Mouse (Mus musculus): ENCODE measurements around the gene Card9.

Card9 gene

GRCm38 (mm10) chr2:26359983-26360382, 735 bp downstream of the Card9 start:
- no peak for DNase-seq

DNA sequence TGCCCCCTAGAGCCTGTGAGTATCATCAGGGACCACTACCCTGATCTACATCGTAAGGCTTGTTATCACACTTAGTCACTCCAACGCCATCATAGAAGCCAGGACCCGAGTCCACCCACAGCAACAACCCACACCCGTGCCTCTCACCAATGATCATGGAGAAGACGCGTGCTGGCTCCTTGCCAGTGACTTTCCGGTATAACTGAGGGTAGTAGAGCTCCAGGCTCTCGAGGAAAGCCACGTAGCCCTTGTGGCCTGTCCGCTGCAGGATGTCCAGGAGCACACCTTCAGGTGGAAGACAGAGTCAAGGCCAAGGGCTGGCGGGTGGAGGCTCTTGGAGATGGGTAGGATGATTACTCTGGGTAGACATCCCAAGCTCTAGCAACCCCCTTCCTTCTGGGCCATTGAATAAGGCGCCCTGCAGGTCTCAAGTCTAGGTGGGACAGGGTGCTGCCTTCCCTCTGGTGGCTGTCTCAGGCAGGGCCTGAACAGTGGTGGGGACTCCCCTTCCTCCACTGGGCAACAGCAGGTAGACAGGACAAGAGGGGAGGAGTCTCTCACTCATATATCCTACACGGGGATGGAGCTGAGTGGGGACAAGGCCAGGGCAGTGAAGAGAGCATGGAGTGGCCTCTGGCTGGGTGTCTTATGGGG, 1.9 kb downstream of the Card9 start:
- DNase-seq, result no peak

DNA sequence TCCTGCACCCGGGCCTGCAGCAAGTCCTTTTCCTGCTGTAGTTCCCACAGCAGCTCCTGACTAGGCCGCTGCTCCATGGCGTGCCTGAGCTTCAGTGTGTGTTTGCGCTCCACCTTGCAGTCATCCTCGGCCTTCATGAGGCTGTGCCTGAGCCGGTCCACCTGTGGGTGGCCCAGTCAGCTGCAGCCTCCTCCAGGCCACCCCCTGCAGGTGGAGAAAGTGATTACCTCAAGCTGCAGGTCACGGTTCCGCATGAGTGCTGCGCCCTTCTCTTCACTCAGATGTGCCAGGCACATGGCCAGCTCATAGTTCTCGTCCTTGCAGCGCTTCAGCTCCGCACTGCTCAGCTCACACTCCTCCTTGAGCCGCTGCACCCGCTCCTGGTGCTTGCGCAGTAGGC, 3.2 kb downstream of the Card9 start:
- DNase-seq, result no peak

- no peak for DNase-seq
Observed at GRCm38 (mm10) chr2:26356678-26357077, 4.0 kb downstream of the Card9 start.

DNA sequence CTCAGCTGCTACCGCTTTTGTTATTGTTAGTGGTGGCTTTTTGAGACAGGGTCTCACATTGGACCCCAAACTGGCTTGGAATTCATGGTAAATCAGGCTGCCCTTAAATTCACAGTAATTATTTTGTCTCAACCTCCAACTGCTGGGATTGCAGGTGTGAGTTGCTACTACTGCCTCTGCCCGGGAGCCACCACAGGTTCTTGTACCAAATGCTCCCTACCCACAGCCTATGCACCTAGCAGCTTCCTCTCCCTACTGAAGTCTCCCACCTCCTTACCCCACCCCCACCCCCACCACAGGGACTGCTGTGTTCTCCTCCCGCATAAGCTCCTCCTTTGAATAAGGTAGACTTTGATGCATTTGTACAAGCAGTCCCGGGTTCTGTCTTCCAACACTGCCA, 4.5 kb downstream of the Card9 start:
- no peak for DNase-seq

DNA sequence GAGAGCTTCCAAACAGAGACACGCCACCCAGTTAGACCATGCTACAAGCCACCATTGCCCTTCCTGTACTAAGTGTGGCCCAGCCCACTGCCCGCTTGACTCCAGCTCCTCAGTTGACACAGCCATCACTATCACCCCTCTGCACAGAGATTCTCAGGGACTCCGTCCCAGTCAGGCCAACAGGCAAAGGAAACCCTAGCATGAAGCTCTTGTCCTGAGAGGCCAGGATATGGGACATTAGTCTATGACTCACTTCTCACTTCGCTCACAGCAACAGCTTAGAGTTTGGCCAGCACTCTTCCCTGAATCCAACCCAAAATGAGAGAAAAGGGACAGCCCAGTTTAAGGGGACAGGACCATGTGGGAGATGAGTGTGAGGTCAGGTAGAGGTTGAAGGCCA, 6.3 kb downstream of the Card9 start:
- DNase-seq, result no peak

- no peak for DNase-seq
Observed at GRCm38 (mm10) chr2:26353066-26353980, 7.4 kb downstream of the Card9 start.

- no peak for DNase-seq
Observed at GRCm38 (mm10) chr2:26352291-26352910, 8.3 kb downstream of the Card9 start.

GRCm38 (mm10) chr2:26351358-26352290, 9.1 kb downstream of the Card9 start, which contains the start of gene Dnlz:
Gene Dnlz, minus strand, starts transcription at chr2:26352110.
- DNase-seq, result peak; percentile 94

DNA sequence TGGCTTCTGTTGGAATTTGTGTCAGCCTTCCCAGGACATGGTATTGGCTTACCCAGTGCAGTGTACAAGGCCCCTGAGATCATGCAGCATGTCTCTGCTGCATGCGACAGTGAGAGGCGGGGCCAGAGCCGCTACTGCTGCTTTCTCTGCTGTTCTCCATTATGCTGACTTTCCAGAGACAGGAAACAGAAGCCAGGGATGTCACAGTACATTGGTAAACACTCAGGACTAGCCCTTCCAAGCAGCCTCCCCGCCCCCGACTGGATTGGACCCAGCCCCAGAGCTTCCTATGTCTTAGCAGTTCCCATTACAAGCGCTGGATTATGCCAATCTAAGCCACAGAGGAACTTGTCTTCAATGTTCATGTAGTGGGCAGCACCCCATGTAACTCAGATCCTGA, 12.5 kb downstream of the Card9 start:
- DNase-seq, result no peak

DNA sequence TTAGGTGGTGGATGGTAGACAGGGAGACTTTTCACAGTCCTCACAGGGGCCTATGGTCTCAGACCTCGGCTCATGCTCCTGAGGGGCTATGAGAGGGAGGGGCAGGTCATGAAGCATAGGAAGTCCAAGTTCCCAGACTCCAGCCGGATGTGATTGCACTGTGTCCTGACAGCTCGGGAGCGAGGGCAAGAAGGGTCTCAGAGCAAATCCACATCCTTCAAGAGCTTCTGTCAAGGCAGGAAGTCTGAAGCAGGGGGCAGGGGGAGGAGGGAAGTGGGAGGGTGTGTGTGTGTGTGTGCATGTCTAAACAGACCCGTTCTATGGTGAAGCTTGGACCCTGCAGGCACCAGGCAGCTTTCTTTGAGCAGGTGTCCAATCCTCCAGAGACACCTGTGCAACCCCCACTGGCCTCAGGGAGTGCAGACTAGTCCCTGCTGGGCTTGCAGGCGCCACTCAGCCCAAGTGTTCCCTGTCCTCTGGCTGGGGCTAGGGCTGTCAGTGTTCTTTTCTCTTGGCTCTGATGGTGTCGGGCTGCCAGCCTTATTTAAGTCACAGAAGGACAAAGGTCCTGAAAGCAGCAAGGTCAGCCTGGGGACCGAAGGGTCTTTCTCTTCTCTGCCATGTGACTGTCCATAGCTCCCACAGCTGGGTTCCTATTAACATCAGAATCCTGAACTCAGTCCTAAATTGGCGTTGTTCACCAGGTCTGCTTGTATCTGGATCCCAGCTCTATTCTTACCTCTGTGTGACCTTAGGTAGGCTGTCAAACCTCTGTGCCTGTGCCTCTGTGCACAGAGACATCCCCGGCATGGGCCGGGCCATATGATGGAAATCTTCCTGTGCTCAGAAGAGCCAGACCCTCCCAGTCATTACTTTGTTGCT, 17.9 kb downstream of the Card9 start:
- DNase-seq, result no peak

DNA sequence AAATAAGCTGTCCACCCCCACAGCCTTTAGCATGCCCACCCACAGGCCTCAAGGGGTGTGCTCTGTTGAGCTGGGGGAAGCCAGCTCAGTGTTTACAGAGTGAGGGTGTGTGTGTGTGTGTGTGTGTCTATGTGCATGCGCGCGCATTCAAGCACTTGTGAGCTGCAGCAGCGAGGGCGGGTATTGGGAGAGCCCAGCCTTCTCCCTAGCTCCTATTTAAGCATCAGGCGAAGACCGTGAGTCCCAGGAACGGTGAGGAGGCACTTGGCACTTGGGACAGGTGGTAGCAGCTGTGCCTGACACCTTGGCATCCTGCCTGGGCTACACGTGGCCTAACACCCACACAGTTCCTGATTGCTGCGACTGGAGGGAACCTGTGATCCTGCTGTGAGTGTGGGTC, 18.7 kb downstream of the Card9 start:
- DNase-seq, result peak; percentile 44

DNA sequence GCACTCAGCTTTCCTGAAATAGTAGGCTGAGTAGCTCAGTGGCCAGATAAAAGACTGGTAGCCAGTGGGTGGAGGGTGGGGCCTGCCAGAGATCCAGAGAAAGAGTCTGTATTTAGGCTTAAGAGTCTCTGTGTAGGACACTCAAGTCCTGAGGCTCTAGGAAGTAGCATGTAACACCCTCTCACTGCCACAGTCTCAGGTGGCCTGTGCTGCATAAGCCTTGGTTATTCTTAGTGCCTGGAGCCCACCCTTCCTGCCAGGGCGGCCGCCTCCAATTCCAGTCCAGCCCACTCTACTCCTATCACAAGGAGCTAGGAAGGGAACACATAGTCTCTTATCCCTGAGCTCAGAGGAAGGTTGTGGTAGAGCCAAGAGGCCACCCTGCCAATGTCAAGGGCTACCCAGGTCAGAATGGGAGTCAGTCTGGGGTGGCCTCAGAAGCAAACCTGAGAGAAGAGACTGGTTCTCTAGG, 19.2 kb downstream of the Card9 start:
- no peak for DNase-seq

DNA sequence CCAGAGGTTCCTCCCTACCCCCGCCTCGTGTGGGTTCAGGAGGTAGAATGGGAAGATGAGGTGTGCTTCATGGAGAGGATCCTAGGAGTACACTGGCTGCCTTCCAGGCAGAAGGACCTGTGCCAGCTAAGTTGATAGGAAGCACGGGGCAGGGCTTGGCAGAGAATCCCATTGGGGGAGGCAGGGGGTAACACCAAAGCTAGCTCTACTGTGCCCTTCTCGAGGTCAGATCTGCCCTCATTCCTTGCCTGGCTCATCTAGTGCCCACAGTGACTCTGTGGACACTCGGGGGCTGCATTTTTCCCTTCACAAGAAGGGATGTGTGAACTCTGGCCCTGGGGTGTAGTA, 21.5 kb downstream of the Card9 start:
- DNase-seq, result no peak

DNA sequence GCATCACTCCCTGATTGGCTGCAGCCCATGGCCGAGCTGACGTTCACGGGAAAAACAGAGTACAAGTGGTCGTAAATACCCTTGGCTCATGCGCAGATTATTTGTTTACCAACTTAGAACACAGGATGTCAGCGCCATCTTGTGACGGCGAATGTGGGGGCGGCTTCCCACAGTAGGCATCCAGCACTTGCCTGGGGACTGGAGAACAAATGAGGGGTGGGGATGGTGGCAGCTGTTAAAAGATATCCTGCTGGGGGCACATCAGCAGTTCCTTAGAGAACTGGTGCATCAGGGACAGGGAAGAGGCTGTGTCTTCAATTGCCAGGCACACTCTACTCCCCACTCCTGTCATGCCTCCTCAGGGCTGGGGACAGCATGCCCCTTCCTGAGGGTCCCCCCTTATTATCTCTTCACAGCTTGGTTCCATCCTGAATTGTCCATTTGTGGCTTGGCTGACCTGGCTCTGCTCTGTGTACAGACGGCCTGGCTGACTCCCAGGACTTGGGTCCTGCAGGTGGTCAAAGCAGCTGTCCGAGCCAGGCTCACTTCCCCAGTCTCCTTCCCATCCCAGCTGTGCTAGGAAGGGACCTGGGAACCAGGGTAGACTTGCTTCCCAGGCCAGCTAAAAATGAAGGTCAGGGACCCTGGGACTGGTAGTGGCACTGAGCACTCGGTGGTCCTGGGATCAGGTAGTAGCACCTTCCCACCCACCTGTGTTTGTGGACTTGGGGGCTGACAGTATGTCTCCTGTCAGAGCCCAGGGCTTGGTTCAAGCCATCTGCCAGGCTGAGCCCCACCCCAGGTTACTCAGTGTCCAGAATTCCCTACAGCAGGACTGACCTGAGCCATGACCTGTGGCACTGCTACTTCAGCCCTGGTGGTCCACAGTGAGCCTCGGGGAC, 22.2 kb downstream of the Card9 start:
- no peak for DNase-seq

DNA sequence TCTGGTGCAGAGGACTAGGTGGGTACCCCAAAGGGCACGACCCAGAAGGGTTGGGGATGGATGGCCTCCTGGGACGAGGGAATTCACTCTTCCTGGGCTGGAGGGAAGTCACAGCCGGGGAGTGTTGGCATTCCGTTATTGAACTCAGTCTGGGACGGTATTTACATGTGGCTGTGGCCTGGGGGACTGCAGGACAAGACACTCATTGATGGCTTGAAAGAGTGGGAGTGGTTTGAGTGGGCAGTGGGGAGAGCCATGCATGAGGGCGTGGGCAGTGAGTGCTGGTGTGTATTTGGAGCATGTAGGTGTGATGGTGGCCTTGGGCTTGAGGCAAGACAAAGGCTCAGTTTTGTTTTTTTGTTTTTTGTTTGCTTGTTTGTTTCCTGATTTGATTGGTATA, 30.0 kb downstream of the Card9 start:
- DNase-seq, result no peak

- DNase-seq, result no peak
Observed at GRCm38 (mm10) chr2:26330056-26330468, 30.7 kb downstream of the Card9 start.

DNA sequence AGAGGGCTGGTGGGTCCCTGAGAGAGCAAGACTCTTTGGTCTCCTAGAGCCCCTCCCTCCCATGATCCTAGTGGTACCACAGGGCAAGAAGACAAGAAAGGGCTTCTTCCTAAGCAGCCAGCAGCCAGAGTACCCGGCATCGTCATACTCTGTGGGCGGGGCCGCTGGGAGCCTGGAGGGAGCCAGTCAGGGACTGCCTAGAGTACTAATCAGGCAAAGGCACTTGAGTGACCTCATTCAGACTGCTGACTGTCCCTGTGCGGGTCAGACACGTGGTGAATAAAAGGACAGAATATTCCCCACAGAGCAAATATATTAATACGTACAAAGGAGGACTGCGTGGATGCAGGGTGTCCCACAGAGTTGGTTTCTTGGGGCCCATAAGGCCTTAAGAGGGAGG, 31.3 kb downstream of the Card9 start:
- no peak for DNase-seq

DNA sequence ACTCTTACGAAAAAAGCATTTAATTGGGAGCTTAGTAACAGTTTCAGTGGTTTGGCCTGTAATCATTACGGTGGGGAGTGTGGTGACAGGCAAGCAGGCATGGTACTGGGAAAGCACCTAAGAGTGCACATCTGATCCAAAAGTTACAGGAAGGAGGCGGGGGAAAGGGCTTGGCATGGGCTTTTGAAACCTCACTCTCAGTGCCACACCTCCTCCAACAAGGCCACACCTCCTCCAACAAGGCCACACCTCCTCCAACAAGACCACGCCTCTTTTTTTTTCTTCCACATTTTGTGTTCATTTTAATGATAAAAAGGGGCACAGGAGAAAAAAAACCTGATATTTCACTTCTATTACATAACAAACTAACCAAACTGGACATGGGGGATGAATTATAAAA, 32.9 kb downstream of the Card9 start:
- DNase-seq, result no peak

DNA sequence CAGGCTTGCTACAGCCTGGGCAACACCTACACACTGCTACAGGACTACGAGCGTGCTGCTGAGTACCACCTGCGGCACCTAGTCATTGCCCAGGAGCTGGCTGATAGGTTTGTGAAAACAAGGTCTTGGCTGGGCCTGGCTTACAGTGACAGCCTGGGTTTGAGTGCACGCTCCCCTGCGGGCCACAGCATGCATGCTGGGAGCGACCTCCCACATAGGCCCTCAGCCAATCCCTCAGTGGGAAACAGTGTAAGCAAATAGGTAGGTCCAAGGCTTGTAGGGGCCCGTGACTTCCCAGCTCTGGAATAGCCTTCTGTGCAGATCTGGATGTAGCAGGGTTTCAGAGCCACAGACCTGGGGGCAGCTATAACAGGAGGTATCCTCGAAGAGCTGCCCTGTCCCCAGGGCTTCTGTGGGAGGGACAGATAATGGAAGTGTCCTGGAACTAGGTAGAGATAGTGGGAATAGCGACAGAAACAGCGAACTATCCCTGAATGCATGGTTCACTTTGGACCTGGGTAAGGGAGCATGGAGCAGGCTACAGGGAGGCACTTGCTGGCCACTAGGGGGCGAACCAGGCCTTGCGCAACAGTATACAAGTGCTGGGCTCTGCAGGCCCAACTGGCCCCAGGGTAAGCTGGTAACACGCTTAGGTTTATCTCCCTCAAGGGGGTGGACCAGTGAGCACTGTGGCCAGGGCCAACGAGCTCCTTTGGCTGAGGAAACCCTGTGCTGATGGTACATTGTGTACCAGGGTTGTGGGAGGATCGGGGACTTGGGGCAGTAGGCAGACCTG, 35.1 kb downstream of the Card9 start:
- peak; percentile 57 for DNase-seq

Measured in right cerebral cortex, postnatal 4 days (tissue).